Mouse (Mus musculus) hindbrain, embryonic 13.5 days (tissue): ENCODE measurements around the gene Hspe1. TPM values are rescaled to one million over a fixed set of nuclear protein-coding genes. Genes with fewer than 3 reads are reported as not detected.
A peak's percentile ranks its signal among the peaks of the same experiment; 100 is the strongest.
"Not testable (repeated sequence)": the region's sequence is repeated elsewhere in the genome, so short reads cannot be mapped to it uniquely, and the experiment has no call there.

Source experiments
- ATAC-seq: fragments of 200-750 bp; cut with Nextera tagmentation; 2 replicates; pipeline ENCODE4 v1.8.0; 2017; ENCODE audit warnings: moderate TSS enrichment; ENCODE audit not compliant: low FRiP score
- H3K27ac ChIP-seq: fragments of 300-500 bp; sonication (generic); 2 replicates; pipeline ENCODE4 v1.5.1; 2015; ENCODE audit warnings: inconsistent platforms, mild to moderate bottlenecking, moderate library complexity
- H3K27me3 ChIP-seq: fragments of 300-500 bp; sonication (generic); 2 replicates; pipeline ENCODE4 v1.6.1; 2015; ENCODE audit warnings: mild to moderate bottlenecking, inconsistent platforms
- H3K36me3 ChIP-seq: fragments of 300-500 bp; sonication (generic); 2 replicates; pipeline ENCODE4 v1.6.1; 2015; ENCODE audit warnings: mild to moderate bottlenecking, inconsistent platforms
- H3K4me1 ChIP-seq: fragments of 300-500 bp; sonication (generic); replicated peaks from 2 replicates; pipeline ENCODE4 v1.6.1; 2015; ENCODE audit warnings: inconsistent platforms
- H3K4me2 ChIP-seq: fragments of 300-500 bp; sonication (generic); 2 replicates; pipeline ENCODE4 v1.6.1; 2015; ENCODE audit warnings: inconsistent platforms, mild to moderate bottlenecking, moderate library complexity
- H3K4me3 ChIP-seq: fragments of 300-500 bp; sonication (generic); 2 replicates; pipeline ENCODE4 v1.5.1; 2015; ENCODE audit warnings: mild to moderate bottlenecking, inconsistent platforms
- H3K9ac ChIP-seq: fragments of 300-500 bp; sonication (generic); 2 replicates; pipeline ENCODE4 v1.6.1; 2015; ENCODE audit warnings: mild to moderate bottlenecking, inconsistent platforms
- H3K9me3 ChIP-seq: fragments of 300-500 bp; sonication (generic); 2 replicates; pipeline ENCODE4 v1.6.1; 2016; ENCODE audit warnings: inconsistent platforms
- WGBS: fragments of 180-500 bp; shearing (Covaris S2); methylation state at CpG from one replicate; pipeline ENCODE4 v1.1.7; 2015; 5-methylcytosine and 5-hydroxymethylcytosine counted together
- polyA plus RNA-seq: library from polyadenylated mRNA; unstranded; fragments of >200 nt; fragmentation: Nextera tagmentation; extraction: Ambion mirVana; gene quantifications from 2 replicates; pipeline ENCODE4 v1.2.1, GENCODE M21; 2015

Hspe1 gene
- polyA plus RNA-seq, 1 experiment from 2014 or later, result 290 TPM

DNA sequence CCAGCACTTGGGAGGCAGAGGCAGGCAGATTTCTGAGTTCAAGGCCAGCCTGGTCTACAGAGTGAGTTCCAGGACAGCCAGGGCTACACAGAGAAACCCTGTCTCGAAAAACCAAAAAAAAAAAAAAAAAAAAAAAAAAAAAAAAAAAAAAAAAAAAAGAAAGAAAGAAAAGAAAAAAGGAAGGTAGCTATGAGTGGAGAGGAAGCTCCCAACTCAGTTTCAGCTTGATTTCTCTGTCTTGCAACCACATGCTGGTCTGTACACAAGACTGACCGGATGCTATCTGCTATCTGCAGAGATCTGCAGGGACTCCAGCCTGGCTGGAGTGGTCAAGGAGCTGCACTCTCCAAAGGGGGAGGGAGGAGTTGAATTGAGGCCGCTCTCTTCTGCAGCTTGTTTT is 29.5 kb upstream of the Hspe1 start:
- not testable (repeated sequence) for ATAC-seq, H3K27ac ChIP-seq, H3K4me2 ChIP-seq, H3K27me3 ChIP-seq, H3K4me3 ChIP-seq, H3K4me1 ChIP-seq, H3K9me3 ChIP-seq, H3K9ac ChIP-seq
- 79% methylated on average over 3 of the region's 3 CpGs for WGBS
- peaks cover 13% of the 10 kb centered on the region for H3K36me3 ChIP-seq

DNA sequence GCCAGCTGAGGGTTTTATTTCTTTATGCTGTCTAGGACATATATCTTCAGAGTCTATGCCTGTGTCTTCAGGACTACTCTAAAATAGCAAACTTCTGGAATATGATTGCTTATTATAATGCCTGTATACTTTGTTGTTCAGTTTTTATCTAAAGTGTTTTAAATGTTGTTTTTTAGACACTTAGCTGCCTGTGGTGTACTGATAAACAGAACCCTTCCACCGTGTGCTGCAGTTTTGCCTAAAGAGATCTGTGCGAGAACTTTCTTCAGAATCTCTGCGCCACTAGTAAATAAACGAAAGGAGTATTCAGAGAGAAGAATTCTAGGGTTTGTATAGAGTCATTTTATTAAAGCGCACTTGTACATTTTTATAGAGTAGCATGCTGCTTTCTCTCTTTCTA is 26.8 kb upstream of the Hspe1 start:
- no peak overlapping the region for H3K9ac ChIP-seq
- 92% methylated on average over 5 of the region's 5 CpGs for WGBS
- no peaks in the 10 kb centered on the region for H3K27me3 ChIP-seq
- no peak overlapping the region for H3K4me3 ChIP-seq
- no peak overlapping the region for H3K4me2 ChIP-seq
- no peak for ATAC-seq
- H3K36me3 ChIP-seq, result peaks cover 33% of the 10 kb centered on the region
- H3K4me1 ChIP-seq, result no peaks in the 10 kb centered on the region; the same call in 1 of the 2 replicates
- H3K27ac ChIP-seq, result no peak overlapping the region
- H3K9me3 ChIP-seq, result no peaks in the 10 kb centered on the region

DNA sequence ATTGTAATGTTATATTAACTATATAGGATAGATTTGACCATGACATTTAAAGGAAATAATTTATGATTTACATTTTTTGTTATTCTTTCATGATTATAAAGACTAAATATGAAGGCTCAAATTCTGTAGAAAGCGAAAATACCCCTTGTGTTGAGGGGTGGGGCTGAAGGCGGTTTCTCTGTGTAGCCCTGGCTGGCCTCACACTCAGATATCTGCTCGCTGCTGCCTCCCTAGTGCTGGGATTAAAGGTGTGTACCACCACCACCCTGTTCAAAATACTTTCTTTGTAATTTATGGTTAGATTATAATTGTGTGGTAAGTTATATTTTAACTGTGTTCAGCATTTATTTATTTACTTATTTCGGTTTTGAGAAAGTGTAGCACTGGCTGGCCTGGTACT is 26.2 kb upstream of the Hspe1 start:
- Histone ChIP-seq H3K4me2 (no peak overlapping the region), H3K4me3 (no peak overlapping the region), H3K36me3 (peaks cover 39% of the 10 kb centered on the region), H3K9ac (no peak overlapping the region), H3K27ac (no peak overlapping the region), H3K4me1 (no peaks in the 10 kb centered on the region; the same call in 1 of the 2 replicates), H3K27me3 (no peaks in the 10 kb centered on the region), H3K9me3 (no peaks in the 10 kb centered on the region)
- WGBS, result 94% methylated on average over 4 of the region's 4 CpGs
- no peak for ATAC-seq

DNA sequence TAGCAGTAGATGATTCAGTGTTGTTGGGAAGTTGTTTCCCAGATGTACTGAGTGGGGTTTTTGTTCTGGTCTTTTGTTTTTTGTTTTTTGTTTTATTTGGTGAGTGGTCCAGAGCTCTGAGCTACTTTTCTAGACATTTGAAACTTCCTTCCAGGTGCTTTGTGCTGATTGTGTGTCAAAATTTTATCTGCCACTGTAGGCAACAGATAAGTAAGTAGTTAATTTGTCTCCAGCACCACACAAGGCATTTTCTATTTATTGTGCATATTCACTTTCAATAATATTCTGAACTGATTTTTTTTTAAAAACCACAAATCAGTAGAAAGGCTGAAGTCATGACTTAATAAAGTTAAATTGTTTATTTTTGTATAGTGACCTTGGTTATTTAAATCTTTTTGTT is 15.6 kb upstream of the Hspe1 start:
- not testable (repeated sequence) for H3K27ac ChIP-seq, H3K4me3 ChIP-seq, H3K4me1 ChIP-seq, H3K4me2 ChIP-seq, H3K9ac ChIP-seq, H3K27me3 ChIP-seq, H3K9me3 ChIP-seq, ATAC-seq
- H3K36me3 ChIP-seq, result peaks cover 49% of the 10 kb centered on the region

DNA sequence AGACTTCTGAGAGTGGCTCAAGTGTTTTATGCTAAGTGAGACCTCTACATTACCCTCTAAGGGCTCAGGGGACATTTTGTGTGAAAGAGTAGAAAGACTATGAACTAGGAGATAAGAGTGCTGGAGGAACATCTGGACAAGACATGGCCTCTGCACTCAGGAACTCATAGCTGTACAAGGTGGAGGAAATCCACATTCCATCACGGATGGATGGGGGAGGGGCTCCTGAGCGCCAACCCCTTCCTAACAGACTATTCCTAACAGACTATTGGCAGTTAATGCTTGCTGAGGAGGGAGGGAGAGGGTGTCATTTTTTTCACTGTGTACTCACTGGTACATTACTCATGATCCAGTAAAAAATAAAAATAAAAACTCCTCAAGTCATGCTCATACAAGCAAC is 13.2 kb upstream of the Hspe1 start:
- Histone ChIP-seq H3K9ac (no peak overlapping the region), H3K4me2 (no peak overlapping the region), H3K4me3 (no peak overlapping the region), H3K36me3 (peaks cover 54% of the 10 kb centered on the region), H3K9me3 (no peaks in the 10 kb centered on the region), H3K27me3 (no peaks in the 10 kb centered on the region), H3K4me1 (no peaks in the 10 kb centered on the region), H3K27ac (no peak overlapping the region)
- 58% methylated on average over 2 of the region's 2 CpGs for WGBS
- ATAC-seq, result no peak

DNA sequence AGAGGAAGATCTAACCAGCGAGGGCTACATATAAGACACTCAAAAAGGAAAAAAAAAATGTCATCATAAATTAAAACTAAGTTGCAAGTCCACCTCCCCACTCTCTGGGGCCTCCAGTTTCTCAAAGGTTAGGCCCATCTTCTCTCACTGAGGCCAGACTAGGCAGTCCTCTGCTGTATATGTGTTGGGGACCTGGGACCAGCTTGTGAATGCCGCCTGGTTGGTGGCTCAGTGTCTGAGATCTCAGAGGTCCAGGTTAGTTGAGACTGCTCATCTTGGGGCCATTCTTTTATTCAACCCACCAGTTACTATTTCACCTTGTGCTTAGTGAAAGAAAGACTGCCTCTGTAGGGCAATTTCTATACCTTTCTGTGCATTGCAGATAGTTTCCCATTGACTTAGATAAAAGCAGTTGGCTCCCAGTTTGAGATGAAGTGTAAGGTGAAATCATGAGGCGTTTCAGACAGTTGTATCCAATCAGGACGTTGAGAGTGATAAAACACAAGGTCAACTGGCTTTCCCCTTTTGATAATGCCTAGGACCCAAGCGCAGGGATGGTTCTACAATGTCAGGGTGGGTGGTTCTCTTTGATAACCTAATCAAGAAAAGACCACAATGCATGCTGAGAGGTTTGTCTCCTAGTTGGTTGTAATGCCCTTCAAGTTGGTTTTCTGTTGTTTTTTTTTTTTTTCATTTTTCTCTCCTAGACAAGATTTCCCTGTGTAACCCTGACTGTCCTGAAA is 12.1 kb upstream of the Hspe1 start:
- no peaks in the 10 kb centered on the region for H3K27me3 ChIP-seq
- 78% methylated on average over 5 of the region's 5 CpGs for WGBS
- peaks cover 60% of the 10 kb centered on the region for H3K36me3 ChIP-seq
- no peak for ATAC-seq
- no peak overlapping the region for H3K4me3 ChIP-seq
- no peaks in the 10 kb centered on the region for H3K9me3 ChIP-seq
- no peak overlapping the region for H3K27ac ChIP-seq
- no peaks in the 10 kb centered on the region for H3K4me1 ChIP-seq
- no peak overlapping the region for H3K4me2 ChIP-seq
- no peak overlapping the region for H3K9ac ChIP-seq

DNA sequence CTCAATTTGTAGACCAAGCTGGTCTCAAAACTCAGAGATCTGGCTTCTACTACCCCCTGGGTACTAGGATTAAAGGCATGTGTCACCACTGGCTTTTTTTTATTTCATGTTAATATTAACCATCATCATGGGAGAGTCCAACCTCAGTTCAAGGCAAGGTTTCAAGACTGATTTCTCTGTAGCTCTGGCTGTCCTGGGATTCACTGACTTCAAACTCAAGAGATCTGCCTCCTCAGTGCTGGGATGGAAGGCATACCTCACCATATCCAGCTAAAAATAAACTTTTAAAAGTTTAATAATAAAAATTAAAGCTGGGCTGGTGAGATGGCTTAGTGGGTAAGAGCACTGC is 11.6 kb upstream of the Hspe1 start:
- Histone ChIP-seq H3K4me1 (no peaks in the 10 kb centered on the region), H3K27ac (no peak overlapping the region), H3K4me2 (no peak overlapping the region), H3K9me3 (no peaks in the 10 kb centered on the region), H3K27me3 (no peaks in the 10 kb centered on the region), H3K4me3 (no peak overlapping the region), H3K9ac (no peak overlapping the region), H3K36me3 (peaks cover 60% of the 10 kb centered on the region)
- ATAC-seq, result no peak

DNA sequence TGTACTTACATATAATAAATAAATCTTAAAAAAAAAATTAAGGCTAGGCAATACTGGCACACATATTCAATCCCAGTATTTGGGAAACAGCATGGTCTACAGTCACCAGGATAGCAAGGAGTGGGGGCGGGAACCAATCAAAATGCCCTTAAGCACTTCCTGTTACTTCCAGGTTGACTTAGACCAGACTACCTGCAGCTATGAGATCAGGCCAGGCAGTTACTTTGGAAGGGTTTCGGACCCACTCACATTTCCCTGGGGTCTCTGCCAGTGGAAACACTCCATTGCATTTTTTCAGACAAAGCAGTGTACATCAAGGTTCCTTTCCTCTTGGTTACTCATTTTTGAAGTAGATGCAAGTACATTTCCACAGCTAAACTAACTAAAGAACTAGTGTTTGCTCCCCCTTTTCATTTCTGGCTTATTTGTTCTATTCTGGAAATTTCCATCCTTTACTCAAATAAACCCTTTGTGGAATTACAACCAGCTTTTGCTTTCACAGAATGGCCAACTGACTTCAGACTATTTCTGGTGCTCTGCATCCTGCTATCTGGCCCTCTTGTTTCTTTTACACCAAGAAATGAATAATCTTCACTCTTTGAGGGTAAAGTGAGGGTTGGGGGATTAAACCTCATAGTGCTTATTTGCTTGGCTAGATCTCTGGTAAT is 10.9 kb upstream of the Hspe1 start:
- 82% methylated on average over 2 of the region's 2 CpGs for WGBS
- H3K9me3 ChIP-seq, result no peaks in the 10 kb centered on the region
- no peak for ATAC-seq

DNA sequence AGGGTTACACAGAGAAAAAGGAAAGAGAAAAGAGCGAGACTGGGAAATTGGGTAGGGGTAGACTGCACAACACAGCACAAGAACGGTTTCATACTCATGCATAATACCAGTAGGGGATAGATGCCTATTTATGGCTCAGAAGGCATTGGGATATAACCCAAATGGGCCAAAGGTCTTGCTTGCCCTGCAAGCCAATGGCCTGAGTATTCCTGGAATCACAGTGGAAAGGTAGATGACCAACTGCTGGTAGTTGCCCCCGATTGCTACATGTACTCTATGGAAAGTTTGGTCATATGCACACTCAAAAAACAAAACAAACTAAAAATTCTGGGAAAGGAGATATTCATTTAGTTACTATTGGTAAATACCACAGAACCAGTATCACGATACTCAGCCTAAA is 8.3 kb upstream of the Hspe1 start:
- WGBS, result 98% methylated on average over 4 of the region's 4 CpGs
- H3K27ac ChIP-seq, result no peak overlapping the region
- no peak overlapping the region for H3K9ac ChIP-seq
- H3K27me3 ChIP-seq, result no peaks in the 10 kb centered on the region
- no peak overlapping the region for H3K4me2 ChIP-seq
- no peak overlapping the region for H3K4me3 ChIP-seq
- no peak for ATAC-seq
- H3K36me3 ChIP-seq, result peaks cover 79% of the 10 kb centered on the region
- H3K4me1 ChIP-seq, result peaks cover 9% of the 10 kb centered on the region
- no peaks in the 10 kb centered on the region for H3K9me3 ChIP-seq

More for the DNA sequence above, 10.9 kb upstream of the Hspe1 start:
- H3K4me2 ChIP-seq, result no peak overlapping the region
- no peaks in the 10 kb centered on the region for H3K27me3 ChIP-seq
- no peak overlapping the region for H3K9ac ChIP-seq
- H3K27ac ChIP-seq, result no peak overlapping the region
- H3K4me1 ChIP-seq, result no peaks in the 10 kb centered on the region
- H3K36me3 ChIP-seq, result peaks cover 63% of the 10 kb centered on the region
- H3K4me3 ChIP-seq, result no peak overlapping the region

DNA sequence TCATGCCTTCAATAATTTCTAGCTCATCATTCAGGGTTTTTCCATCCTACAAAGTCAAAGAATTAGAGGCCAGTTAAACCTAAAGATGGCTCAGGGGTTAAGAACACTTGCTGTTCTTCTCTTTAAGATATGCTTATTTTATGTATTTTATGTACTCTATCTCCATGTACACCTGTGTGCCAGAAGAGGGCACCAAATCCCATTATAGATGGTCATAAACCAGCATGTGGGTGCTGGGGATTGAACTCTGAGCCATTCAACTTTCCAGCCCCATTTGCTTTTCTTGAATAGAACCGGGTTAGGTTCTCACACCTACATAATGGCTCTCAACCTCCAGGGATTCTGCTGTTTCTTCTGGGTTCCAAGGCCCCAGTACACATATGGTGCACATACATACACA is 5.8 kb upstream of the Hspe1 start:
- H3K9me3 ChIP-seq, result no peaks in the 10 kb centered on the region
- peaks cover 75% of the 10 kb centered on the region for H3K36me3 ChIP-seq
- no peak overlapping the region for H3K4me3 ChIP-seq
- no peaks in the 10 kb centered on the region for H3K27me3 ChIP-seq
- no peak overlapping the region for H3K4me2 ChIP-seq
- WGBS, result 69% methylated on average over 1 of the region's 1 CpGs
- H3K27ac ChIP-seq, result no peak overlapping the region
- ATAC-seq, result no peak
- no peak overlapping the region for H3K9ac ChIP-seq
- peaks cover 31% of the 10 kb centered on the region for H3K4me1 ChIP-seq

DNA sequence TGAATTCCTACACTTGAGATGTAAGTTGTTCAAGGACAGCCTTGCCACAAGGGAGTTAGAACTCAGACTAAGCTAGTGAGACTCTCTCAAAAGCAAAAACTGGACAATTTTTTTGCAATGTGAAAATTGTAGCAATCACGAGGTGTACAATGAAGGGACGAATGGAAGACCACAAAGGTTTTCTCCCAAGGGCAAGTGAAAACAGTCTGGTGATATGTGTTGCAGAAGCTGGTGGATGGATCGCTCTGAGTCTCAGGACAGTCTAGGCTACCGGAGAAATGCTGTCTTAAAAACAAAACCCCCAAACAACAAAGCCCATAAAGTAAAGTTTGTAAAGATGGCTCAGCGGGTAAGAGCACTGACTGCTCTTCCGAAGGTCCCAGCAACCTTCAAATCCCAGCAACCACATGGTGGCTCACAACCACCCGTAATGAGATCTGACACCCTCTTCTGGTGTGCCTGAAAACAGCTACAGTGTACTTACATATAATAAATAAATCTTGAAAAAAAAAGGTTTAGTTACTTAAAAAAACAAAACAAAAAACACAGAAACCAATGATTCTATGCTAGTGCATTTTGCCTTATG is 2.1 kb upstream of the Hspe1 start:
- Histone ChIP-seq H3K27me3 (no peaks in the 10 kb centered on the region), H3K4me2 (peak overlapping the region; percentile 95), H3K9ac (peak overlapping the region; percentile 43), H3K4me3 (peak overlapping the region; percentile 94), H3K27ac (no peak overlapping the region), H3K9me3 (no peaks in the 10 kb centered on the region), H3K4me1 (peaks cover 46% of the 10 kb centered on the region), H3K36me3 (peaks cover 46% of the 10 kb centered on the region)
- 56% methylated on average over 7 of the region's 7 CpGs for WGBS
- ATAC-seq, result no peak

DNA sequence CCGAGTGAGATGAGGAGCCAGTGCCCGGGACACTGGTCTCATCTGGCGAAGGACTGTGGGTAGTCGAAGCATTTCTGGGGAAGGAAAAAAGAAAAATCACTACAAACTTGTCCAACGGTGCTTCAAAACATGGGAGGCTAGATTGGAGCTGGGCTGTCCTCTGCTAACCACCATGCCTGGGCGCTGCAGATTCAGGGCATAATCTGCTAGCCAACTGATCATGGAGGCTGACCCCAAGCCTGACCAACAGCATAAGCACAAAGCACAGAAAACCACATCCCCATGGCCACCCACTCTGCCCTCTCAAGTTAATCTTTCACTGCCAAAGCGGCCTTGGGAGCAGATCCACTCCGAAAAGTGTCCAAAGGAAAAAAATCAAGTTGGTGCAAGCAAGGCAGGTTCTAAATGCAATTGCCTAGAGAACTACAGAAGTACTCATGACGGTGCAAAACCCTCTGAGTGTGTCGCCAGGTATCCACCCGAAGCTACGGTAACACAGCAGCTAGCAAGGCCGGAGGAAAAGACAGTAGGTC is 998 bp upstream of the Hspe1 start:
- WGBS, result under 1% methylated on average over 13 of the region's 13 CpGs
- Histone ChIP-seq H3K4me2 (peak overlapping the region; percentile 95), H3K4me3 (peak overlapping the region; percentile 94), H3K4me1 (peaks cover 46% of the 10 kb centered on the region), H3K27ac (peak overlapping the region; percentile 96), H3K27me3 (no peaks in the 10 kb centered on the region), H3K9ac (peak overlapping the region; percentile 93), H3K36me3 (peaks cover 43% of the 10 kb centered on the region), H3K9me3 (no peaks in the 10 kb centered on the region)
- ATAC-seq, result no peak; the same call in 1 of the 2 replicates
